Mouse (Mus musculus) stomach, embryonic 16.5 days (tissue): ENCODE measurements around the gene Chrna1. TPM values are rescaled to one million over a fixed set of nuclear protein-coding genes. Genes with fewer than 3 reads are reported as not detected.
A peak's percentile ranks its signal among the peaks of the same experiment; 100 is the strongest.

Experiments used
- ATAC-seq: fragments of 200-750 bp; cut with Nextera tagmentation; 2 replicates; pipeline ENCODE4 v1.8.0; 2017; ENCODE audit warnings: moderate number of reproducible peaks, moderate TSS enrichment; ENCODE audit not compliant: insufficient read depth, low FRiP score
- H3K27ac ChIP-seq: fragments of 300-500 bp; sonication (generic); 2 replicates; pipeline ENCODE4 v1.5.1; 2014; ENCODE audit warnings: low read length
- H3K27me3 ChIP-seq: fragments of 300-500 bp; sonication (generic); 2 replicates; pipeline ENCODE4 v1.6.1; 2014; ENCODE audit warnings: low read length, control low read depth, mixed read lengths; ENCODE audit not compliant: control insufficient read depth, insufficient read depth
- H3K36me3 ChIP-seq: fragments of 300-500 bp; sonication (generic); 2 replicates; pipeline ENCODE4 v1.6.1; 2014; ENCODE audit warnings: low read length; ENCODE audit not compliant: control insufficient read depth, insufficient read depth
- H3K4me1 ChIP-seq: fragments of 300-500 bp; sonication (generic); 2 replicates; pipeline ENCODE4 v1.6.1; 2014; ENCODE audit warnings: low read length, control low read depth, mixed read lengths; ENCODE audit not compliant: control insufficient read depth, insufficient read depth
- H3K4me2 ChIP-seq: fragments of 300-500 bp; sonication (generic); 2 replicates; pipeline ENCODE4 v1.6.1; 2014; ENCODE audit warnings: low read depth, low read length, mixed read lengths
- H3K4me3 ChIP-seq: fragments of 300-500 bp; sonication (generic); replicated peaks from 2 replicates; pipeline ENCODE4 v1.5.1; 2014; ENCODE audit warnings: mild to moderate bottlenecking, low read length
- H3K9ac ChIP-seq: fragments of 300-500 bp; sonication (generic); 2 replicates; pipeline ENCODE4 v1.6.1; 2014; ENCODE audit warnings: low read length
- H3K9me3 ChIP-seq: fragments of 300-500 bp; sonication (generic); replicated peaks from 2 replicates; pipeline ENCODE4 v1.6.1; 2016; ENCODE audit warnings: low read length, control low read depth; ENCODE audit not compliant: control insufficient read depth
- WGBS: fragments of 180-500 bp; shearing (Covaris S2); extraction: QIAGEN DNeasy Blood & Tissue Kit; methylation state at CpG from one replicate; pipeline ENCODE4 v1.1.7; 2014; 5-methylcytosine and 5-hydroxymethylcytosine counted together
- polyA plus RNA-seq: library from polyadenylated mRNA; unstranded; fragments of >200 nt; fragmentation: Nextera tagmentation; extraction: Ambion mirVana; gene quantifications from 2 replicates; pipeline ENCODE4 v1.2.1, GENCODE M21; 2015

Gene Chrna1
- polyA plus RNA-seq, 1 experiment from 2014 or later: 1.7 TPM

- Histone ChIP-seq H3K27me3 (no peaks in the 10 kb centered on the region), H3K4me1 (no peaks in the 10 kb centered on the region), H3K4me2 (no peak overlapping the region), H3K36me3 (no peaks in the 10 kb centered on the region), H3K27ac (no peak overlapping the region), H3K9me3 (no peaks in the 10 kb centered on the region), H3K4me3 (no peak overlapping the region), H3K9ac (no peak overlapping the region)
- ATAC-seq: no peak
- 68% methylated on average over 6 of the region's 6 CpGs for WGBS
Observed at GRCm38 (mm10) chr2:73571901-73572300, 8.2 kb downstream of the Chrna1 start.

- Histone ChIP-seq H3K27me3 (no peaks in the 10 kb centered on the region), H3K36me3 (no peaks in the 10 kb centered on the region), H3K4me3 (no peak overlapping the region), H3K4me2 (no peak overlapping the region), H3K27ac (no peak overlapping the region), H3K4me1 (no peaks in the 10 kb centered on the region), H3K9me3 (no peaks in the 10 kb centered on the region), H3K9ac (no peak overlapping the region)
- ATAC-seq: no peak
- 90% methylated on average over 9 of the region's 9 CpGs for WGBS
Observed at GRCm38 (mm10) chr2:73571304-73571703, 8.8 kb downstream of the Chrna1 start.

GRCm38 (mm10) chr2:73566989-73567605, 13.0 kb downstream of the Chrna1 start:
- H3K36me3 ChIP-seq: no peaks in the 10 kb centered on the region
- no peaks in the 10 kb centered on the region for H3K9me3 ChIP-seq
- no peaks in the 10 kb centered on the region; the same call in 1 of the 2 replicates for H3K4me1 ChIP-seq
- no peak overlapping the region for H3K27ac ChIP-seq
- no peaks in the 10 kb centered on the region for H3K27me3 ChIP-seq
- H3K4me2 ChIP-seq: peak overlapping the region; percentile 49
- H3K4me3 ChIP-seq: peak overlapping the region; percentile 36
- H3K9ac ChIP-seq: peak overlapping the region; percentile 49; the same call in 1 of the 2 replicates
- 0 out of 2 replicates have a peak, but pooled peaks have one; percentile 37 for ATAC-seq
- WGBS: 16% methylated on average over 8 of the region's 8 CpGs

- no peak for ATAC-seq
- 26% methylated on average over 7 of the region's 7 CpGs for WGBS
- Histone ChIP-seq H3K27ac (no peak overlapping the region), H3K4me2 (no peak overlapping the region), H3K4me3 (no peak overlapping the region), H3K9ac (no peak overlapping the region), H3K27me3 (no peaks in the 10 kb centered on the region), H3K36me3 (no peaks in the 10 kb centered on the region), H3K9me3 (no peaks in the 10 kb centered on the region), H3K4me1 (peaks cover 9% of the 10 kb centered on the region)
Observed at GRCm38 (mm10) chr2:73566162-73566561, 14.0 kb downstream of the Chrna1 start.

GRCm38 (mm10) chr2:73563690-73564089, 16.4 kb downstream of the Chrna1 start:
- Histone ChIP-seq H3K27me3 (no peaks in the 10 kb centered on the region), H3K27ac (no peak overlapping the region), H3K4me3 (no peak overlapping the region), H3K4me1 (peaks cover 9% of the 10 kb centered on the region), H3K36me3 (no peaks in the 10 kb centered on the region), H3K9me3 (no peaks in the 10 kb centered on the region), H3K4me2 (no peak overlapping the region), H3K9ac (no peak overlapping the region)
- ATAC-seq: no peak
- WGBS: 47% methylated on average over 7 of the region's 7 CpGs

GRCm38 (mm10) chr2:73562656-73563055, 17.5 kb downstream of the Chrna1 start:
- peaks cover 9% of the 10 kb centered on the region for H3K4me1 ChIP-seq
- no peaks in the 10 kb centered on the region for H3K27me3 ChIP-seq
- H3K36me3 ChIP-seq: no peaks in the 10 kb centered on the region
- 79% methylated on average over 9 of the region's 9 CpGs for WGBS
- no peak for ATAC-seq
- H3K27ac ChIP-seq: no peak overlapping the region
- no peak overlapping the region for H3K4me2 ChIP-seq
- H3K9ac ChIP-seq: no peak overlapping the region
- no peaks in the 10 kb centered on the region for H3K9me3 ChIP-seq
- no peak overlapping the region for H3K4me3 ChIP-seq

GRCm38 (mm10) chr2:73561665-73562063, 18.5 kb downstream of the Chrna1 start:
- Histone ChIP-seq H3K36me3 (no peaks in the 10 kb centered on the region), H3K4me3 (peak overlapping the region; percentile 42; the same call in 1 of the 2 replicates), H3K4me1 (peaks cover 9% of the 10 kb centered on the region), H3K27me3 (no peaks in the 10 kb centered on the region), H3K27ac (no peak overlapping the region), H3K4me2 (peak overlapping the region; percentile 82), H3K9me3 (no peaks in the 10 kb centered on the region), H3K9ac (no peak overlapping the region)
- WGBS: 9% methylated on average over 8 of the region's 8 CpGs
- peak; percentile 44; the same call in 1 of the 2 replicates for ATAC-seq

GRCm38 (mm10) chr2:73560899-73561664, 19.1 kb downstream of the Chrna1 start:
- peak overlapping the region; percentile 40 for H3K9ac ChIP-seq
- peak overlapping the region; percentile 82 for H3K4me2 ChIP-seq
- peaks cover 9% of the 10 kb centered on the region for H3K4me1 ChIP-seq
- H3K36me3 ChIP-seq: no peaks in the 10 kb centered on the region
- WGBS: 6% methylated on average over 22 of the region's 23 CpGs
- ATAC-seq: no peak; the same call in 1 of the 2 replicates
- H3K27me3 ChIP-seq: no peaks in the 10 kb centered on the region
- H3K4me3 ChIP-seq: peak overlapping the region; percentile 42
- H3K27ac ChIP-seq: no peak overlapping the region
- H3K9me3 ChIP-seq: no peaks in the 10 kb centered on the region

- no peaks in the 10 kb centered on the region for H3K27me3 ChIP-seq
- no peaks in the 10 kb centered on the region for H3K36me3 ChIP-seq
- H3K9me3 ChIP-seq: no peaks in the 10 kb centered on the region
- peak overlapping the region; percentile 82 for H3K4me2 ChIP-seq
- peak overlapping the region; percentile 42 for H3K4me3 ChIP-seq
- peaks cover 9% of the 10 kb centered on the region for H3K4me1 ChIP-seq
- H3K27ac ChIP-seq: no peak overlapping the region
- no peak overlapping the region for H3K9ac ChIP-seq
- 50% methylated on average over 7 of the region's 7 CpGs for WGBS
- no peak for ATAC-seq
Observed at GRCm38 (mm10) chr2:73560445-73560844, 19.7 kb downstream of the Chrna1 start.
